Mouse (Mus musculus): ENCODE results near the gene Tspan8. TPM values are rescaled to one million over a fixed set of nuclear protein-coding genes. Genes with fewer than 3 reads are reported as not detected.
"Not testable (repeated sequence)": the region's sequence is repeated elsewhere in the genome, so short reads cannot be mapped to it uniquely, and the experiment has no call there.

The Tspan8 gene
- polyA plus RNA-seq, 1 experiment from 2014 or later, result 5.3 TPM

- 93% methylated on average over 9 of the region's 9 CpGs for WGBS
- H3K9me3 ChIP-seq (replicated peaks), result not testable (repeated sequence)
Observed at GRCm38 (mm10) chr10:115803013-115803412, 13.6 kb upstream of the Tspan8 start.

GRCm38 (mm10) chr10:115803765-115804164 lies 12.9 kb upstream of the Tspan8 start:
- Histone ChIP-seq H3K4me1 (no peaks in the 10 kb centered on the region), H3K4me3 (replicated peaks) (no peak overlapping the region), H3K9ac (no peak overlapping the region), H3K27ac (replicated peaks) (no peak overlapping the region), H3K4me2 (replicated peaks) (no peak overlapping the region), H3K36me3 (no peaks in the 10 kb centered on the region), H3K9me3 (replicated peaks) (no peaks in the 10 kb centered on the region), H3K27me3 (no peaks in the 10 kb centered on the region)
- ATAC-seq (ENCODE audit: insufficient number of reproducible peaks, low FRiP score, low TSS enrichment, low read depth), result no peak
- WGBS, result 84% methylated on average over 2 of the region's 2 CpGs

More at GRCm38 (mm10) chr10:115803013-115803412, 13.6 kb upstream of the Tspan8 start:
- not testable (repeated sequence) for H3K4me1 ChIP-seq; H3K36me3 ChIP-seq; H3K4me2 ChIP-seq (replicated peaks); H3K4me3 ChIP-seq (replicated peaks); H3K27me3 ChIP-seq; H3K9ac ChIP-seq; H3K27ac ChIP-seq (replicated peaks); ATAC-seq (ENCODE audit: insufficient number of reproducible peaks, low FRiP score, low TSS enrichment, low read depth)

GRCm38 (mm10) chr10:115805987-115806386 lies 10.6 kb upstream of the Tspan8 start:
- Histone ChIP-seq H3K4me2 (replicated peaks) (no peak overlapping the region), H3K36me3 (no peaks in the 10 kb centered on the region), H3K4me3 (replicated peaks) (no peak overlapping the region), H3K27ac (replicated peaks) (no peak overlapping the region), H3K27me3 (no peaks in the 10 kb centered on the region), H3K9ac (no peak overlapping the region), H3K4me1 (no peaks in the 10 kb centered on the region), H3K9me3 (replicated peaks) (no peaks in the 10 kb centered on the region)
- no peak for ATAC-seq (ENCODE audit: insufficient number of reproducible peaks, low FRiP score, low TSS enrichment, low read depth)
- WGBS, result 67% methylated on average over 5 of the region's 5 CpGs

GRCm38 (mm10) chr10:115809169-115809568 lies 7.5 kb upstream of the Tspan8 start:
- H3K9me3 ChIP-seq (replicated peaks), result no peaks in the 10 kb centered on the region
- H3K4me2 ChIP-seq (replicated peaks), result no peak overlapping the region
- no peak for ATAC-seq (ENCODE audit: insufficient number of reproducible peaks, low FRiP score, low TSS enrichment, low read depth)
- H3K27ac ChIP-seq (replicated peaks), result no peak overlapping the region
- H3K4me3 ChIP-seq (replicated peaks), result no peak overlapping the region
- H3K27me3 ChIP-seq, result no peaks in the 10 kb centered on the region
- H3K36me3 ChIP-seq, result no peaks in the 10 kb centered on the region
- no peaks in the 10 kb centered on the region for H3K4me1 ChIP-seq
- 79% methylated on average over 7 of the region's 7 CpGs for WGBS
- H3K9ac ChIP-seq, result no peak overlapping the region

- Histone ChIP-seq H3K9ac (no peak overlapping the region), H3K9me3 (replicated peaks) (no peaks in the 10 kb centered on the region), H3K4me3 (replicated peaks) (no peak overlapping the region), H3K27me3 (no peaks in the 10 kb centered on the region), H3K36me3 (no peaks in the 10 kb centered on the region), H3K4me2 (replicated peaks) (no peak overlapping the region), H3K27ac (replicated peaks) (no peak overlapping the region), H3K4me1 (no peaks in the 10 kb centered on the region)
- no peak for ATAC-seq (ENCODE audit: insufficient number of reproducible peaks, low FRiP score, low TSS enrichment, low read depth)
- 30% methylated on average over 5 of the region's 5 CpGs for WGBS
Observed at GRCm38 (mm10) chr10:115811519-115811918, 5.1 kb upstream of the Tspan8 start.

GRCm38 (mm10) chr10:115814878-115815277 lies 1.8 kb upstream of the Tspan8 start:
- H3K36me3 ChIP-seq, result no peaks in the 10 kb centered on the region
- no peaks in the 10 kb centered on the region for H3K9me3 ChIP-seq (replicated peaks)
- 90% methylated on average over 11 of the region's 11 CpGs for WGBS
- no peak overlapping the region for H3K4me2 ChIP-seq (replicated peaks)
- H3K9ac ChIP-seq, result no peak overlapping the region
- no peaks in the 10 kb centered on the region for H3K27me3 ChIP-seq
- ATAC-seq (ENCODE audit: insufficient number of reproducible peaks, low FRiP score, low TSS enrichment, low read depth), result no peak
- no peak overlapping the region for H3K27ac ChIP-seq (replicated peaks)
- no peak overlapping the region for H3K4me3 ChIP-seq (replicated peaks)
- no peaks in the 10 kb centered on the region for H3K4me1 ChIP-seq

GRCm38 (mm10) chr10:115817056-115817724 lies 558 bp downstream of the Tspan8 start:
- Histone ChIP-seq H3K4me3 (replicated peaks) (no peak overlapping the region), H3K27me3 (no peaks in the 10 kb centered on the region), H3K36me3 (no peaks in the 10 kb centered on the region), H3K9me3 (replicated peaks) (no peaks in the 10 kb centered on the region), H3K27ac (replicated peaks) (no peak overlapping the region), H3K4me1 (no peaks in the 10 kb centered on the region), H3K4me2 (replicated peaks) (no peak overlapping the region), H3K9ac (no peak overlapping the region)
- WGBS, result 50% methylated on average over 13 of the region's 13 CpGs
- no peak for ATAC-seq (ENCODE audit: insufficient number of reproducible peaks, low FRiP score, low TSS enrichment, low read depth)

GRCm38 (mm10) chr10:115825289-115825688 lies 8.7 kb downstream of the Tspan8 start:
- Histone ChIP-seq H3K4me3 (replicated peaks) (no peak overlapping the region), H3K4me2 (replicated peaks) (no peak overlapping the region), H3K27ac (replicated peaks) (no peak overlapping the region), H3K27me3 (no peaks in the 10 kb centered on the region), H3K9ac (no peak overlapping the region), H3K4me1 (no peaks in the 10 kb centered on the region), H3K9me3 (replicated peaks) (no peaks in the 10 kb centered on the region), H3K36me3 (no peaks in the 10 kb centered on the region)
- ATAC-seq (ENCODE audit: insufficient number of reproducible peaks, low FRiP score, low TSS enrichment, low read depth), result no peak
- 86% methylated on average over 7 of the region's 7 CpGs for WGBS

GRCm38 (mm10) chr10:115828872-115829271 lies 12.2 kb downstream of the Tspan8 start:
- no peak for ATAC-seq (ENCODE audit: insufficient number of reproducible peaks, low FRiP score, low TSS enrichment, low read depth)
- peaks cover 1% of the 10 kb centered on the region; the same call in 1 of the 2 replicates for H3K4me1 ChIP-seq
- no peak overlapping the region for H3K4me2 ChIP-seq (replicated peaks)
- no peaks in the 10 kb centered on the region for H3K36me3 ChIP-seq
- H3K4me3 ChIP-seq (replicated peaks), result no peak overlapping the region
- H3K27me3 ChIP-seq, result no peaks in the 10 kb centered on the region
- no peaks in the 10 kb centered on the region for H3K9me3 ChIP-seq (replicated peaks)
- 75% methylated on average over 5 of the region's 5 CpGs for WGBS
- H3K27ac ChIP-seq (replicated peaks), result no peak overlapping the region
- no peak overlapping the region for H3K9ac ChIP-seq

- 69% methylated on average over 1 of the region's 1 CpGs for WGBS
- no peaks in the 10 kb centered on the region for H3K9me3 ChIP-seq (replicated peaks)
- no peak overlapping the region for H3K9ac ChIP-seq
- no peaks in the 10 kb centered on the region for H3K27me3 ChIP-seq
- H3K4me2 ChIP-seq (replicated peaks), result no peak overlapping the region
- H3K36me3 ChIP-seq, result no peaks in the 10 kb centered on the region
- no peak for ATAC-seq (ENCODE audit: insufficient number of reproducible peaks, low FRiP score, low TSS enrichment, low read depth)
- H3K27ac ChIP-seq (replicated peaks), result no peak overlapping the region
- H3K4me1 ChIP-seq, result peaks cover 8% of the 10 kb centered on the region; the same call in 1 of the 2 replicates
- no peak overlapping the region for H3K4me3 ChIP-seq (replicated peaks)
Observed at GRCm38 (mm10) chr10:115829696-115830095, 13.1 kb downstream of the Tspan8 start.

GRCm38 (mm10) chr10:115830726-115831125 lies 14.1 kb downstream of the Tspan8 start:
- no peak for ATAC-seq (ENCODE audit: insufficient number of reproducible peaks, low FRiP score, low TSS enrichment, low read depth)
- H3K4me3 ChIP-seq (replicated peaks), result no peak overlapping the region
- no peaks in the 10 kb centered on the region for H3K36me3 ChIP-seq
- H3K27me3 ChIP-seq, result no peaks in the 10 kb centered on the region
- H3K9ac ChIP-seq, result no peak overlapping the region
- H3K9me3 ChIP-seq (replicated peaks), result no peaks in the 10 kb centered on the region
- no peak overlapping the region for H3K27ac ChIP-seq (replicated peaks)
- H3K4me1 ChIP-seq, result peaks cover 10% of the 10 kb centered on the region; the same call in 1 of the 2 replicates
- H3K4me2 ChIP-seq (replicated peaks), result no peak overlapping the region
- WGBS, result 31% methylated on average over 3 of the region's 3 CpGs

GRCm38 (mm10) chr10:115834017-115834416 lies 17.4 kb downstream of the Tspan8 start:
- Histone ChIP-seq H3K27me3 (no peaks in the 10 kb centered on the region), H3K4me1 (peaks cover 10% of the 10 kb centered on the region; the same call in 1 of the 2 replicates), H3K36me3 (no peaks in the 10 kb centered on the region), H3K4me3 (replicated peaks) (no peak overlapping the region), H3K27ac (replicated peaks) (0 out of 2 replicates have a peak overlapping the region, but pooled peaks have one; percentile 4), H3K9ac (no peak overlapping the region), H3K9me3 (replicated peaks) (no peaks in the 10 kb centered on the region), H3K4me2 (replicated peaks) (no peak overlapping the region)
- no peak; the same call in 1 of the 2 replicates for ATAC-seq (ENCODE audit: insufficient number of reproducible peaks, low FRiP score, low TSS enrichment, low read depth)
- WGBS, result 59% methylated on average over 6 of the region's 6 CpGs
